Mouse (Mus musculus): Measurements from ENCODE around the gene Dhrs1.

Dhrs1 gene

DNA sequence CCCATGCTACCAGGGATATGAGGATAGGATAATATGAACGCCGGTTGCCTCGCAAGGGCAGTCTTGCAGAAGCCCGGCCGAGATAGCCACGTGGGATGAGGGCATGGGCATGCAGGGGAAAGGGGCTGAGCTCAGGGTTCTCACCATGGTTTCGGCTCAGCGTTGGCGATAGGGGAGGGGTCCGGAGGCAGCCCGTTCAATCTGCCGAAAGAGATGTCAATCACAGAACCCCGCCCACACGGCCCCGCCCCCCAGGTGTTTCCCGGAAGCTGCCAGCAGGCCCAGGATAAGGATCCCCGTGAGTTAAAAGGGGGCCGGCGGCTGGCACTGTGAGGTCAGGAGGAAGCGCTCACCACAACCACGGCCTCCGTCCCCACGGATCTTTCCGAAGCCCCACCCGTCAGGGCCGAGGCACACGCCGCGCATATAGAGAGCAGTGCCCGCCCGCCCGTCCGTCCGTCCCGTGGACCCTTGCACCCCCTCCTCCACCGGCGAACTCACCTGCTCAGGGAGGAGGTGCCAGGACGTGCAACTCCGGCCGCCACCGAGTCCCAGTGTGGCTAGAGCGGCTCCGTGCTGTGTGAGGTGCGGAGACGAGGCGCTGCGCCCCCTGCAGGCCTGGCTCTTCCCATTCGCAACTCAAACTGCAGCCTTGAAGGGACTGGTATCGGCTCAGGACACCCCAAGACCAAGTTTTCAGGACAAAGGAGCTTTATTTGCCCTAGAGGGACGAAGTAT lies 23.6 kb downstream of the Dhrs1 start, which contains the start of gene Rabggta:
Gene Rabggta (minus strand): TSS at position 564 of the 738 bp plus-strand sequence.
- in situ Hi-C loops (cut with MboI, MseI) = no loop called here

DNA sequence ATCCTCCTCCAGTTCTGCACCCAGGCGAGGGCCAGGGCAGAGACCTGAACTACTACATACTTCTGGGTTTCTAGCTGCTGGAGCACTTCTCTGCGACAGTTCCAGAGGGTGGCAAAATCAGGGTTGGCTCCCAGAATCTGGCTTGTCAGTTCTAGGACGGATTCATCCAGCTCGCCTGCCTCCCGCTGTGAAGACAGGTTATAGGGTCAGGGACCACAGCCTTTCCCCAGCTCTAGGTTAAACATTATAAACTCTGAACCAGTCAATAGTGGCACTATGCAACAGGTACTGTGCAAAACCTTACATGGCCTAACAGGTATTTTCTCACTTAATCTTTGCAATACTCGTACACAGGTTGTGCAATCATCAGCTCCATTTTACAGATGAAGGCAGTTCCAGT lies 24.4 kb downstream of the Dhrs1 start:
- in situ Hi-C loops (cut with MboI, MseI) = no loop called here

DNA sequence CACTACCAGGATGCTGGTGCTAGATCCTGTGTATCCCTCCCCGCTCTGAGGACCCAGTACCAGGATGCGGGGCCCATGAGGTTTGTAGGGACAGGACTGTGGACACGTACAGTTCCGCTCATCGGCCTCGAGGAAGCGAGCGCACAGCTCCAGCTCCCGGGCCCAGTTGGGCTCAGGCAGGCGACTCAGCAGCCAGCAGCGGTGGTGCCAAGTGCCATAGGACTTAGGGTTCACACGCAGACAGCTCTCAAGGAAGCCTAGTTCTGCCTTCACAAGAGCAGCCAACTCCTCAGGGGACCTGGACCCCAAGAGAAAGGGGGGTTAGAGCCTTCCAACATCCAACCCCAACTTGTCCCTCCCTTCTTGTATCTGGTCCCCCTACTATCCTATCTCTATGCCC lies 24.8 kb downstream of the Dhrs1 start:
- in situ Hi-C loops (cut with MboI, MseI) = no loop called here

DNA sequence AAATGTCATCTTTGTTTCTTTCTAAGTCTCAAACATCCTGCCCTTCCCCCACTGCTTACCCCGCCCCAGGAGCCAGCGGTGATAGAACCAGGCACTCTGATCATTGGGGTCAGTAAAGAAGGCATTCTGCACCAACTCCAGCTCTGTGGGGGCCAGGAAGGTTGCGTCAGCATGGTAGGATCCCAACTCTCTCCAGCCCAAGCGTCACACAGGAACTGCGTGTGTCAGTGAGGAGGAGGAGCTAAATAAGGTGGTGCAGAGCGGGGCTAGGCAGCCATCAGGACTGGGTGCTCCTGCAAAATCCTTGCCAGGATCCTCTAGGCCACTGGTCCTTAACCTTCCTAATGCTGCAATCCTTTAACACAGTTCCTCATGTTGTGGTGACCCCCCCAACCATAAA lies 25.8 kb downstream of the Dhrs1 start:
- in situ Hi-C loops (cut with MboI, MseI) = no loop called here

DNA sequence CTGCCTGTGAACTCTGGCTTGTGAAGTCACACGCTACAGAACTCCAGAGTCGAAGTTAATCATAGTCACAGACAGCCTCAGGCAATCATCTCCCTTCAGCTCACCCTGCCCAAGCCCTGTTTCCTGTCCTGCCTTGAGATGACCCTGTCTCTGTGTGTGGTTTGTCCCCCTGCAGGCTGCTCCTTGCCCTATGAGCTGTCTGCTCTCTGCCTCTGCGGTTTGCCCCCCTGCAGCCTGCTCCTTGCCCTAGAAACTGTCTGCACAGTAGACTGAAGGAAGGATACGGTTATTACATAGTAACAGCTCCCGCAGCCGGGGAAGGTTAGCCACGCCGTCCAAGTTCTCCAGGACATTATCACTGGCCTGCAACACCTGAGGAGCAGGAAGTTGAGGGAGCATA lies 28.6 kb downstream of the Dhrs1 start:
- in situ Hi-C loops (cut with MboI, MseI) = no loop called here

DNA sequence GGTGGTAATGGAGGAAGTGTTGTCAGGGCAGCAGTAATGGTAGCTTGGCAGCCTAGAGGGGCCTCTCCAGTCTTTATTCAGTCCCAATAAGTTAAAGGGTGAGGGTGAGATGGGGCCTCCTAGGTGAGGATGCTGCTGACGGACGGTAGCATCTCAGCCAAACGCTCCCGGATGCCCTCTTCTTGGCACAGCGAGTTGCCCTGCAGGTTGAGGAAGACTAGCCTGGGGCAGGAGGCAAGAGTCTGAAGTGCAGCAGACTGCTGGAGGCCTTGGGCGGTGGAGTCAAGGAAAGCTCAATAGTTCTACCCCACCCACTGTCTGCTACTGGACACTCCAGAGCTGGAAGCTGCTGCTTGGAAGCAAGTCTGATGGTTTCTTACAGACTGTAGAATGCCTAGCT lies 29.2 kb downstream of the Dhrs1 start:
- in situ Hi-C loops (cut with MboI, MseI) = no loop called here

DNA sequence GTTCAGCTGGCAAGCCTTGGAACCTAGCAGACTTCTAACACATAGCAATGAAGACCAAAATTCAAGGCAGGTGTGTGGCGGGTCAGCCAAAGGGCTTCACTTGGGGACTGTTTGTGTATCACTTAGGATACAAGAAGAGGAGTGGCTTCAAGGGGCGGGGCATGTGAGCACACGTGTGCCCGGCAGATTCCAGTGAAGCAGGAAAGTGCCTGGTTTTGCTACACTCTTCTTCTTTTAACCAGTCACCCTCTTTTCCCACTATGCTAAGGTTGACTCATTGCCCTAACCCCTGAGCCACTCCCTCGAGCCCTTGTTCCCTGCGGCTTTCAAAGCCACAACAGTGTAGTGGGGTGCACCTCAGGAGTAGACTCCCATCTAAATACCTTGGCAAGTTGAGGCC lies 30.6 kb downstream of the Dhrs1 start:
- in situ Hi-C loops (cut with MboI, MseI) = no loop called here

DNA sequence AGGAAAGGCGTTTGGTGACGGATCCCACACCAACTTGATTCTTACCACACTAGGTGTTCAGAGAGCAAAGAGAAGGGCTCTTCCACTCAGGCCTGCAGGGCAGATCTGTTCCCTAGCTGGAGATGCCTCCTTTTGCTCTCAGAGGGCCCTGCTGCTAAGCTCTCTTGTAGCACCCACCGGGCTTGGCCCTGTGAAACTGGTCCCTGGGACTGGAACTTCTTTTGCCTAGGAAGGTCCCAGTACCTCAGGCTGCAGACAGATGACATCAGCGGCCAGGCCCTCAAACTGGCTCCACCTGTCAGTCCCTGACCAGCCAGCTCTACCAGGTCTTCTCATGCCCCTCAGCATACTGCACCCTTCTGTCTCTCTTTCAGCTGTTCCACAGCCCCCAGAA lies 31.8 kb downstream of the Dhrs1 start, which contains the start of gene Tgm1:
Gene Tgm1 (minus strand): TSS at position 198 of the 394 bp plus-strand sequence.
- in situ Hi-C loops (cut with MboI, MseI) = no loop called here

DNA sequence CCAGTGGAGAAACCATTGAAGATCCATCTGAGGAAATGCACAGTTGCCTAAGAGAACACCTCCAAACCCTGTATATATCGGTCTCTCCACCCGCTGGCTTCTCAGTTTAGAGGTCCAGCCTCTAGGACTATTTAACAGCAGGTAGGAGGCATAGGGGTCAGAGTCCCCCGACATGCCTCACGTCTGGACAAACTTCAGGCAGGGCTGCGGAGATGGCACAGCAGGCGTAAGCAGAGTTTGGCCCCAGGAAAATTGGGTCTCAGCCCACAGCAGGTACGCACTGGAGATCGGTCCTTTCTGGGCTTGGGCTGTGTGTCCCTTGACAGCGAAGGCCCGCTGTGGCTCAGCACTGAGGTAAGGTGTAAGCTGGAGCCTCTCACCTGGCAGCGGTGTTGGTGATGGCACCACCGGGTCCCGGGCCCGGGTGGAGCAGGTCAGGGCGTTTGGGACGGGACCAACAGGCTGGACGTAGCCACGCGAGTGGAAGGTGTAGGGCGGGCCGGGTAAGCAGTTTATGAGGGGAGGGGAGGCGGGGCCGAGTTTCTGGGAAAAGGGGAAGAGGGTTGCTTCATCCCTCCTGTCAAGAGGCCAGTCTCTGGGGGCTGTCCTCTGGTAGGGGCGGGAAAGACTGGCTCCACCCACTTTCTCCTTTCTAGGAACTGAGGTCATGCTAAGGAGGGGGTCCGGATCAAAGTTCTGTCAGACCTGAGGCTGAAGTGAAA lies 32.3 kb downstream of the Dhrs1 start:
- in situ Hi-C loops (cut with MboI, MseI) = no loop called here

DNA sequence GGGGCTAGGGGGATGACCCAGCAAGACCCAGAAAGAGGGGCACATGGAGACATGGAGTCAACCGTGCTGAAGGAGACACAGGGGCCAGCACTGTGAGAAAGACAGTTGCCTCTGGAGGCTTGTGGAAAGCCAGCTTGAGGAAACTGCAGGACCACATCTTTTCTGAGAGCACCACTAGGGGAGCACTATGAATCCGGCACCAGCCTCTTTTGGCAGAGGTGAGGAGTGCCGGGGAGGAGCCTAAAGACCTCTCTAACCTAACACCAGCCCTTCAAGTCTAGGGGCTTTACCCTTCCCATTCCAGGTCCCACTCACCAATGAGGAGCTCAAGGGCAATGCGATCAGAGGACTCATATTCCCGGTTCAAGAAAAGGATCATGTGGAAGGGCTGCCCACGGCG lies 33.7 kb downstream of the Dhrs1 start:
- in situ Hi-C loops (cut with MboI, MseI) = no loop called here

DNA sequence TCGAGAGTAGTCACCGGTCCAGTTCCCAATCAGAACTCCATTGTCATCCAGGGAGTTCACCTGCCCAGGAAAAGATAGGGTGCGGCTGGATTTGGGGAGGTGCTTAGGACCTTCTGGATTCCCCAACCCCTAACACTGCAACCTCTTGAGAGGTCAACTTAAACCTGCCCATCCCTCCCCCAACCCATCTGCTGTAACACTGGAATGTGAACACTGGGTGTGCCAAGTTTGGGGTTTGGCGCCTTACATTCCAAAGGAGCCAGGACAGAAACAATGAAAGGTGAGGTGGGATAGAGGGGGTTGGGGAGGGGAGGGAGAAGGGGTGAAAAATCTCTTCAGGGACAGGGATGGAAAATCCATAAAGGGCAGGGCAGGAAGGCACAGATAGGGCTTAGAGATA lies 36.0 kb downstream of the Dhrs1 start:
- in situ Hi-C loops (cut with MboI, MseI) = no loop called here

DNA sequence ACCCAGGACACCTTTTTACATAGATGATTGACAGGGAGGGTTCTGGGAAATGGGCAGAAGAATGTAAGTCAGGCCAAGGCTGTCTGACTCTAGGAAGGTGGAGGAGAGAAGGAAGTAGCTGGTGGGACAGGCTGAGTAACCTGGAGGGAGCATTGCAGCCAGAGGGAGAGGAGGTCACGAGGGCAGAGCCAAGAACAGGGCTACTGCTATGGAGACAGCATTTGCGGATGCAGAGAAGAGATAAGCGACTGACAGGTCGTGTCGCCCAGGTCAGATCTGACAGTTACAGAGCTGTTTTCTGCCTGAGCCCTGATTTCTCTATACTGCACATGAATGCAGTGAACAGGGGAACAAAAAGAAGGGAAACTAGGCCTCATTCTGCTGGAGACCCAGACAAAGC lies 38.1 kb downstream of the Dhrs1 start:
- in situ Hi-C loops (cut with MboI, MseI) = no loop called here

DNA sequence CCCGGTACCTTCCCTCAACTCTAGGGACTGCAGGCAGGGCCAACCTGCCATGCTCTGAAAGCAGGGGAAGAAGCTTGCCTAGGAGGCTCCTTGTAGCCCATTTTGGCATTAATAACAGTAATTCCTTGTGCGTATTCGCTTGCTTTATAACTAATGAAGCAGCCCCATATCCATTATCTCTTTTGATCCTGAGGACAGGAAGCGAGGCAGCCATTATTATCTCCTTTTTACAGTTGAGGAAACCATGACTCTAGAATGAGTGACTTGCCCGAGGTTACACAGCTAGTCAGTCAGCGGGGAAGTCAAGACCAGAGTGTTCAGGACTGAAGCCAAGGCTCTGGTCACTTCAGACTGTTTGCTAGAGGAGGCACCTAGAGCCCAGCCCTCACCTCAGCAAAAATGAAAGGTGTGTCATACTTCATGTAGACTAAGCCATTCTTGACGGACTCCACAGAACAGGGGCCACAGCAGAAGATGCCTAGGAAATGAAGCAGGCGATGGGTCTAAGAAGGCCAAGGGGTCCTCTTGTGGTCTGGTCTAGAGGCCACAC lies 39.4 kb downstream of the Dhrs1 start:
- in situ Hi-C loops (cut with MboI, MseI) = no loop called here

DNA sequence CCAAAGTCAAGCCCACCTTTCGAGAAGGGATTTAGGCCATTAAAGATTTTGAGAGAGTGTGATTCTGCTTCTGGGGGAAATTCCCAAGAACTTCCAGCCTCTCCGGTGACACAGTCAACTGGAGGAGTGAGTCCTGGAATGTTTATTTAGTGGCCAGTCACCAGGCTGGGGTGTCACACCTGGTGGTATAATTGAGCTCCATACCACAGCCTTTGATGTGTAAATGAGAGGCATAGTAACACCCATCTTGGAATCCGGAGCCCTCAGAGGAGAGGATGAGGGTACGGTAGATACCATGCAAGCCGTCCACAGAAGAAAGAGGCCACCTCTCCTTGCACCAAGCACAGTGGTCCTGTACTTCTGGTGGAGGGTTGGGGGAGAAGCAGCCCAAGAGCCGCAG lies 42.7 kb downstream of the Dhrs1 start:
- in situ Hi-C loops (cut with MboI, MseI) = no loop called here

DNA sequence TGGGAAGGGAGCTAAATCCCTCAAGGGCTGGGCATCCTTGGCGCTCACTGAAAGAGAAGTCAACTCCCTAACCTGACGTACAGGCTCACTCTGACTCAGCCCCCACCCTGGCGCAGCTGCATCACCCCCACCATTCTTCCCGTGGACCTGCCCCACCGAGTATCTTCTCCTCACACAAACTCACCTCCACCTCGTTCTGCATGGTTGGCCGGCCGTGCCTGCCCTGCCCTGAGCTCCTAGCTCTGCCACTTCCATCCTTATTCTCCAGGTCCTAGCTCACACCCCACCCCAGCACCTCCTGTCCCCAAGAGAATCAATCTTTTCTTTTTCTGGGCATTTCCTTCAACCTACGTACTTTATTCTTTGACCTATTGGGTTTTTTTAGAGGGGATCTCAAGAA lies 44.4 kb downstream of the Dhrs1 start:
- in situ Hi-C loops (cut with MboI, MseI) = no loop called here

DNA sequence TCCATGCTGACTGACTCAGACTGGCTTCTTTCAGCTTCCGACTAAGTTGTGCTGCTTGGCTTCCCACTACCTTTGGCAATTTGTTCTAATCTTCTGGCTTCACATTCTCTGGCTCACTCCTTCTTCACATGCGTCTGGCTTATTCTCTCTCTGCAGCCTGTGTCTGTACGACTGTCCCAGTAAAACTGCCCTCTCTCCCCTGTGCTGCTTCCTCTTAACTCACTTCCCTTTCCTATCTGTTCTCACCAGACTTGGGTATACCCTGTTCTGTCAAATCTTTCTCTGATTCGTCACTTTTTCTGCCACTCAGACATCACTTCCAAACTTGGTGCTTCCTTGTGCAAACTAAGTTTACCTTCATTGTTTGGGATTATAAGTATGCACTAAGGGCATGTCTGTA lies 48.3 kb downstream of the Dhrs1 start:
- in situ Hi-C loops (cut with MboI, MseI) = no loop called here

DNA sequence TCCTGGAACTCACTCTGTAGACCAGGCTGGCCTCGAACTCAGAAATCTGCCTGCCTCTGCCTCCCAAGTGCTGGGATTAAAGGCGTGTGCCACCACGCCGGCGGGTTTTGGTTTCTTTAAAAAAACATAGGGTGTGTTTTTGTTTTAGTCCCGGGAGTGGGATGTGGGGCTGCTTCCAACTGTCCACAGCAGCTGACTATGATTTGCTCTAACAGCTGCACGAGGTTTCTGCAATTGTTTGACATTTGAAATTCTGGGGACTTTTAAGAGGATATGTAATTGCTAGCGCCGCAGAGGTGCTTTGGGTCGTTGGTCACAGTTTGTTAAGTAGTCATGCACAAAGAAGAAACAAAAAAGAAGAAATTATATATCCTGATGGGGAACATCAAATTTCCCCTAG lies 56.1 kb downstream of the Dhrs1 start:
- in situ Hi-C loops (cut with MboI, MseI) = no loop called here

Measured in T-helper 2 cell (primary cell).